Mouse (Mus musculus): ENCODE data around the gene Ap1m1.

DNA sequence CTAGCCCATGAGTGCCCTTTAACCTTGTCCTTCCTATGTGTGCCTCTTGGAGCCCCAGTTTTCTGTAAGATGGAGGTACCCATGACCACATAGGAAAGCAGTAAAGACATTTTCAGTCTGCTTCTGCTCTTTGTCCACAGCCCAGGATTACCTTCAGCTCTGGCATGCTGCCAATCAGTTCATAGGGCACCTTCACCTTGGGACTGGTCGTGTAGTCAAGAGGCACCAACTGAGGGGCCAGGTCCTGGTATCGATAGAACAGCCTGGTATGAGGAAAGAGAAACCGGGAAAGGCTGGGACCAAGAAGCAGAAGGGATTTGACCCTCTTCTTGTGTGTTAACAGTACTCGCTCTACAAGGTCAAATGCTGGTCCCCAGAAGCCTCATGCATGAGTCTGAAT, 29.6 kb upstream of the Ap1m1 start:
- no peak for TF ChIP-seq CTCF (IDR thresholded peaks at IDR 0.05; ENCODE audit: insufficient read depth, low read length)
- no peak for TF ChIP-seq POLR2A (IDR thresholded peaks at IDR 0.05; ENCODE audit: borderline replicate concordance, extremely low read depth, low read depth, low read length)
